Mouse (Mus musculus) activated CD4-positive, CD25-positive, alpha-beta regulatory T cell, adult 4 months (primary cell): ENCODE results near the gene Fam189a1. TPM values are rescaled to one million over a fixed set of nuclear protein-coding genes. Genes with fewer than 3 reads are reported as not detected.

ENCODE experiments used
- ATAC-seq: one replicate; pipeline ENCODE4 v1.8.0; 2017
- polyA plus RNA-seq, 2 experiments: library from polyadenylated mRNA; unstranded; fragments of 100-300 nt; shearing (Covaris generic); gene quantifications; one replicate each; pipeline ENCODE4 v1.2.1; 2017

Gene Fam189a1
- polyA plus RNA-seq, 2 experiments from 2014 or later, result not detected

DNA sequence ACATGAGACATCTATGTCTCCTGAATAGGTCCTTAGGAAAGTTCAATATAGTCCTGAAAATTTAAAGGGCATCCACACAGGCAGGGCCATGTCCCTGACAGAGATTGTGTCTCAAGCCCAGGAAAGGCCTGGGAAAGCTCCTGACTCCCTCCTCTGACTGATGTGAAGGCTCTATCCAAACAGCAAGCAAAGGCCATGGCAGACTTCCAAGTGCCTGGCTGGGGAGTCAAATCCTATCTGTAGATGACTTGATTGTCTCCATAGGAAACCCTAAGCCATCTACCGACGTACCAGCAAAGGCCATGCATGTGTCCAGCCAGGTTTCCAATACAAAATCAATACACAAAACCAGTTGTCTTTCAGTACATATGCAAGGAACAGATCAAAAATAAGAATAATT lies 54.7 kb downstream of the Fam189a1 start:
- ATAC-seq, result no peak

GRCm38 (mm10) chr7:65097708-65098107 lies 58.7 kb downstream of the Fam189a1 start:
- no peak for ATAC-seq

DNA sequence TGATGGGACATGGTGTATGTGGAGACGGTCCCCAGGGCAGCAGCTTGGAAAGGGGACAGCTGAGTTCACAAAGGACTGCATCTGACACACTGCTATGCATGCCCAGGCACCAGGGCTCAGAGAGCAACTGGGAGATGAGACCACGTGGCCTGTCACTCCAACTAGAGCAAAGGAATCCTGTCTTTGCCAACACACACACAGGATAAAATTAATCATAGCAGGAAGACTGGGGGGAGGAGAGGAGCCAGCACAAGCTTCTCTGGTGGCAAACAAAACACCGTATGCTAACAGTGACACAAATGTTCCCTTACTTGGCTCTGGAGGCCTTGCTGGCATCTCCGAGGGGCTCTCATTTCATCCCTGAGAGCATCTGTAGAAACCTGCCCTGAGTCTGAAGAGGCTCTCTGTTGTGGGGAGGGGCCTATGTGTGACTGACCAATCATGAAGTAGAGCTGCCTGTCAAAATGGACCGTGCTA lies 60.7 kb downstream of the Fam189a1 start:
- ATAC-seq, result no peak

DNA sequence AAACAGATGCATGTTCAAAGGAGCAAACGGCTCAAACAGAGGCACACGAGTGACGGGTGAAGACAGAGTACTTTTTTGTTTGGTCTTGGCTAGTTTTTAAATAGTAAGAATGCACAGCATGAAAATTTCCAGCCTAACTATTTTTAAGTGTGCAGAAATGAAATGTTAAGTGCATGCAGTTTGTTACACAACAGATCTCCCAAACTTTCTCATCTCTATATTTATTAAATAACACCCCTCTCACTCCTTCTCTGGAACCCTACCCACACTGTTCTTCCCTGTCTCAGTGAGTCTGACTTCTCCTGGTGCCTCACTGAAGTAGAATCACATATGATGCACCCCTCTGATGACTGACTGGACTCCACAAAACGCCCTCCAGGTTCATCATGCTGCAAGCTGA lies 63.1 kb downstream of the Fam189a1 start:
- no peak for ATAC-seq

GRCm38 (mm10) chr7:65091486-65091885 lies 64.9 kb downstream of the Fam189a1 start:
- ATAC-seq, result no peak

DNA sequence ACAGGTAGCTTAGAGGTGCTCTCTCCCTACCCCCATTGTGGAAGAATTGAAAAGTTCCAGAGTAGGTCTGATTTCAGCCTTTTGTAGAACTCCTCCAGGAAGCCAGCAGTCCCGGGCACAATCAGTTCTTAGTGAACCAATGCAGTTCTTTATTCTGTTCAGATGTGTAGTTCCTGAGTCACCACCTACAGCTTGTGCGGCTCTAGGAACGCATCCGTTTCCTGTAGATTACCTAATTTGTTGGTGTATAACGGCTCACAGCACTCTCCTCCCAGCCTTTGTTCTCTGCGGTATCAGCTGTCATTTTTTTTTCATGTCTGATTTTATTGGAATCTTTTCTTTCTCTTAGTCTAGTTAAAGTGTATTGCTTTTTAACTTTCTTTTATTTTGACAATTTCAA lies 70.4 kb downstream of the Fam189a1 start:
- no peak for ATAC-seq

DNA sequence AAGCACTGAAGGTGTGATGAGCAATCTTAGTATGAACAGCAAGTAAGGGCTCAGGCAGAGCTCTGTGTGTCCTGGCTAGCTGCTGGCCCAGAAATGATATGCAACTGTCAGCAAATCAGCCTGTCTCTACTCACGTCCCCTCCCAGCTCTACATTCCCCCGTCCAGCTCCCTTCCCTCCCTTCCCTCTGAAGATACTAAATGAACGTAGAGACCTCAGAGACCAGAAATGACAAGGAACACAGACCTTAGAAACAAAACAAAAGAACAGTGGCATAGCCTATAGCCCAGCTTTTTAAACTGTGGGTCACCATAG lies 73.6 kb downstream of the Fam189a1 start:
- no peak for ATAC-seq

GRCm38 (mm10) chr7:65081979-65082777 lies 74.2 kb downstream of the Fam189a1 start:
- ATAC-seq, result no peak

GRCm38 (mm10) chr7:65076134-65076533 lies 80.2 kb downstream of the Fam189a1 start:
- no peak for ATAC-seq

DNA sequence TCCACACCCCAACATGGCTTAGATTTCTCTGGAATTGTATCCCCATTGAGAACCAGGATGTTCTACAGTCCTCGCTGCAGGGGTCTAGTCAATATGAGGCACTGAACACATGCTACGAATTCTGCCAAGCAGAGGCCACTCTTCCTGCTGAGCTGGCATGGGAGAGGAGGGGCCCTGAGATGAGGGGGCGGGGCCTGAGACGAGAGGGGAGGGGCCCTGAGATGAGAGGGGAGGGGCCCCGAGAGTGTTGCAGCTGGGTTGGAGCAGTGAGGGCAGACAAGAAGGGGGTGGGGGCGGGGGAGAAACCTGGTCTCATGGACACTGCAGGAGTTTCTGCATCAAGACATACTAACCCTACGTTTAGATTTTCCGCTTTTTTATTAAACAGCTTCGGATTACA lies 82.2 kb downstream of the Fam189a1 start:
- ATAC-seq, result no peak

DNA sequence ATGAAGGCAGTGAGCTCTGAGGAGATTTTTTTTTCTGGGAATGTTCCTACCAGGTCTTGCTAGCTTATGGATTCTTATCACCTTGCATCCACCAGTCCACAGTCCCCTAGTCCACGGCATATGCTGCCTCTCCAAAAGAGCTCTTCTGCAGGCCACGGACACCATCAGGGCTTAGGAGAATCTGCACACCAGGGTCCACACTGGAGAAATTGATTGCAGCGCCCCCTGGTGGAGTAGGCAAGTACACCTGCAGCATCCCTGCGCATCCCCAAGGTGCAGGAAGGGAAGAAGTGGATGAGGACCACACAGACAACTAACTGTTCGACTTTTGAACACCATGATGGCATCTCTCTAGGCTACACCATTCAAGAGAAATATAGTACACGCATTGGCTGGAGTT lies 82.8 kb downstream of the Fam189a1 start:
- no peak for ATAC-seq

DNA sequence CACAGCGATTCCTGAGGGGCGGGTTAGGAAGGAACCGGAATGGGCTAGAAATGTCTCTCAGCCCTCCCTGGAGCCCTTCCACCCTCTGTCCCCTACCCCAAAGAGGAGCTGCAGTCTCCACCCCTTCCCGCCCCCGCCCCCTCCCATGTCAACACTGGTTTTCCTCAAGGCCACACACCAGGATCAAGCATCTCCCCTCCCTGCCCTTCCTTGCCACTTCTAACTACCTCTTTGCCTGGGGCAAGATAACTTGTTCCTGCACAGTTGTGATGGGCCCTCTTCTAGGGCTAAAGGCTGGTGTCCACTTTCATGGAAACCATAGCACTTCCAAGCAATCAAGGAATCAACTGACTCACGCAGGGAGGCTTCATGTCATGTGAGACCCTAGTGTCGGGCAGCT lies 90.2 kb downstream of the Fam189a1 start:
- ATAC-seq, result no peak

DNA sequence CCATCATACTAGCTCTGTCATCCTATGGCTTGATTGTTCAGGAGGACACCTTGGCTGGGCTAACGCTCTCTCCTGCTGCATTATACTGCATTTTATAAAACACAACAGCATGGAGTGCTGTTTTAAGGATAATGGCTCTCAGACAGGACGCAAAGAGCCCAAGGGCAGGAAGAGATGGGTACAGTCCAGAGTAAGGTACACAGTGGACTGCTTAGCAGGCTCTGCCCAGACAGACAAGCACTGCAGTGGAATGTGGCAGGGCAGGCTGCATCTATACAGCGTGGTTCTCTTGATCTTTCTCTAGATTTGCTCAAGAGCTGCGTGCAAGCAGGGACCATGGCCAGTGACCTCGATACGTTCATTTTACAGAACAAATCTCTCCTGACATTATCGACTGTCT lies 90.9 kb downstream of the Fam189a1 start:
- no peak for ATAC-seq

GRCm38 (mm10) chr7:65064638-65065037 lies 91.7 kb downstream of the Fam189a1 start:
- ATAC-seq, result no peak

- ATAC-seq, result no peak
Measured at GRCm38 (mm10) chr7:65064096-65064495, 92.3 kb downstream of the Fam189a1 start.

GRCm38 (mm10) chr7:65060163-65060799 lies 96.1 kb downstream of the Fam189a1 start:
- no peak for ATAC-seq

- ATAC-seq, result no peak
Measured at GRCm38 (mm10) chr7:65056864-65057263, 99.5 kb downstream of the Fam189a1 start.

- ATAC-seq, result no peak
Measured at GRCm38 (mm10) chr7:65051986-65052385, 104.4 kb downstream of the Fam189a1 start.

- no peak for ATAC-seq
Measured at GRCm38 (mm10) chr7:65049236-65049954, 107.0 kb downstream of the Fam189a1 start.

DNA sequence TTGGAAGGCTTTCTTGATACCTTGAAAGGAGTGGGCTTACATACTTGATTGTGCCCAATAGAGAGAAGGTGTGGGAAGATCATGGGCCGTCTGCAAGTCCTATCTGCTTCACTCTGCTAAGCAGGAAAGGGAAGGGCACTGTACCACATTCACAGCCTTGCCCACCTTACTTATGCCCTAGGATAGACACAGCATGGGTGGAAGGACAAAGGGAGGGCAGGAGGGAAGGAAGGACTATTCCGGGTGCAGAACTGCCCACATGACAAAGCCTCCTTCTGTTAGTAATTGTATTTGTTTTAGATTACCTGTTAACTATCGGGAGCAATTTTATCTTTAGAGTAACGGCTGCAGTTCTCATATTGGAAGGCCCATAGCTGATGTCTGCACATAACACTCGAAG lies 108.7 kb downstream of the Fam189a1 start:
- ATAC-seq, result no peak

DNA sequence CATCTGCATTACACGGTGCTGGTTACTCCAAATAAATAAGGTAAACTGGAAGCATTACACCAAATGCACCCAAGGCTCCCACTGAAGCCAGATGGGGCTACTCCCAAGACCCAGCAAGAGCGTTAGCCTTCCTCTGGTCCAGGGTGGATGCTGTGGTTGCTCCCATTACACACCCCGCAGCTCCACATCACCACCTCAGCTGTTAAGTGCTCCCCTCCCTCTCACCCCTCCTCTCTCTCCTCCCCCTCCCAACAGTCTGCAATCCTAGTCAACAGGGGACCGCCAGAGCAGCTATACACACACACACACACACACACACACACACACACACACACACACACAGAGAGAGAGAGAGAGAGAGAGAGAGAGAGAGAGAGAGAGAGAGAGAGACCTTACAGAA lies 109.7 kb downstream of the Fam189a1 start:
- ATAC-seq, result no peak

- ATAC-seq, result no peak
Measured at GRCm38 (mm10) chr7:65044280-65044679, 112.1 kb downstream of the Fam189a1 start.

GRCm38 (mm10) chr7:65041106-65041505 lies 115.3 kb downstream of the Fam189a1 start:
- no peak for ATAC-seq

- no peak for ATAC-seq
Measured at GRCm38 (mm10) chr7:65031741-65032140, 124.6 kb downstream of the Fam189a1 start.
